Mouse (Mus musculus) right cerebral cortex, adult 18-20 months (tissue): Measurements from ENCODE around the gene Rpia.

Experiments used
- DNase-seq: peaks from one replicate; pipeline ENCODE4 v3.0.0; 2022; ENCODE audit warnings: mixed read lengths

Gene Rpia

GRCm38 (mm10) chr6:70804632-70805031 is 12.6 kb upstream of the Rpia start:
- no peak for DNase-seq

DNA sequence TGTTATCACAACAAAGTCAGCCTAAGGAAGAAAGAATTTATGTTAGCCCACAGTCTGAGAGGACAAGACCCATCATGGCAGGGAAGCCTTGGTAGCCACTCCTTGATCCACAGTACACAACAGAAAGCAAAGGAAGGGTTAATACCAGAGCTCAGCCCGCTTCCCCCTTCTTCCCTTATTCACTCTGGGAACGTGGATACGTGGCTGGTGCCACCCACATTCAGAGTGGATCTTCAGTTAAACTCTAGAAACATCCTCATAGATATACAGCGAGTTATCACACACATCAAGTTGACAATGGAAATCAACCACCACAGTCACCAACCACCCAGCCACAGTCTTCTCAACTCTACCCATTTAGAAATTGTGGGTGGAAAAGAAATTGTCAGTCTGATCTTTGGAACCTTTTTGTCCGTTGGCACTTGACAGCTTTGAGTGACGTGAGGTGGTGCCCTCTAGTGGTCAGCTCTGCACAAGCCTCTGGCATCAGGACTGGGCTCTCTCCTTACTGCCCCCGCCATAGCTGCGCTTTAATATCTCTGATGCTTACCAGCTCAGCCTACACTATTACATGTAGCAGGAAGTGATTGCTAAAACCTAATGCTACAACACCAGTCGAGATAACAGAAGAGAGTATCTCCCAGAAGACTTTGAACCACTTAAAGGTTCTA is 5.7 kb upstream of the Rpia start:
- DNase-seq: no peak

DNA sequence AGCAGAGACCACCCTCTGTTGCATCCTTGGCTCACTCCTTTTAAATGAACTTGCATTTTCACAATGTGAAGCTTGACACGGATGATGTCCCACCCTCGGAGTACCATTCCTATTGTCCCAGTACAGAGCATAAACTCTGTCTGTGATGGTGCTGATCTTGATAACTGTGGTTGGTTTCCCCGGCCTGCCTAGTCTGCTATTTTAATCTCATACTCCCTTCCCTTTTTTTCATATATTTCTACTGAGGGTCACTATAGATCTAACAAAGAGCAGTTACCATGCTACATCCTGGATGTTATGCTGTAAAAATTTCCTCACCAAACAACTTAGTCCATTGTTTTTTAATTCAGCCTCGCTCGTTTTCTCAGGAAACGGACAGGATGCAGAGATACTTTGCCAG is 4.9 kb upstream of the Rpia start:
- DNase-seq: no peak

GRCm38 (mm10) chr6:70792644-70793043 is 612 bp upstream of the Rpia start:
- DNase-seq: no peak

DNA sequence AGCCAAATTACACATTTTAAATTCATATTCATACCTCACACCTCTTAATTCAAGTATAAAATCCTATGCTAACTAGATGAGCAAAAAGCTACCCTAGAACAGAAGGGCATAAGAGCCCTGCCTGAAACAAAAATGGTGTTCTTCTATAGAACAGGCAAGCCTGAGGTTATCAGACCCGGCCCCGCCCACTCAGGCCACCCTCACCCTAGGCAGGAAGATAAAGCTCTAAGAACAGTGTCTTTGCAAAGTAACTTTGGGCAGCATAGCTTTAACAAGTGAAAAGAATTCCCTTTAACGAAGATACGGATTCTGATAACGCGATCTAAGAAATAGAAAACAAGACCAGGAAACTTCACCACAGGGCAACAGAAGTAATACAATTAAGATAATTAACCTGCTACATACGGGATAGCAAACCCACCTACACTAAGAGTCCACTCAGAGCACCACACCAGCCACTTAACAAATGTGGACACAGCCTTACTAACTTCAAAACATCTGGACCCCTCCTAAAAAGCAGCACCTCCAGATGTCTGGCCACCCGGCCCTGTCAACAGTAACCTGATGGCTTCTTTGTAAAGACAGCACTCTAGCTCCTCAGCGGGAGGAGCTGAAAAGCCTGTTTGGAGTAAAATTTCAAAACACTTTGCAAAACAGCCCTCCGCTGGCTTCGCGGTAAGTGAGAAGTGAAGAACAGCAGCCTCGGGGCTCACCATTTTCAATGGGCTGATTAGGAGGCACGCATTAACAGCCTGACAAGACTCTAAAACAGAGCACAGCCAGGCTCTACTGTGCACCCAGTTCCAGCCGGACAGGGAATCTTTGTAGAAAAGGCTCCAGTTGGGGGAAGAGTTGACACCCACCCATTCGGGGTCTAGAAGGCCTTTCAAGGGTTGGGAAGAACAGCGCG is 925 bp downstream of the Rpia start:
- no peak for DNase-seq

GRCm38 (mm10) chr6:70790034-70790650 is 1.9 kb downstream of the Rpia start:
- DNase-seq: no peak

GRCm38 (mm10) chr6:70789134-70789533 is 2.9 kb downstream of the Rpia start:
- DNase-seq: no peak

GRCm38 (mm10) chr6:70787524-70787923 is 4.5 kb downstream of the Rpia start:
- DNase-seq: no peak

- DNase-seq: no peak
Measured at GRCm38 (mm10) chr6:70785852-70786251, 6.2 kb downstream of the Rpia start.

DNA sequence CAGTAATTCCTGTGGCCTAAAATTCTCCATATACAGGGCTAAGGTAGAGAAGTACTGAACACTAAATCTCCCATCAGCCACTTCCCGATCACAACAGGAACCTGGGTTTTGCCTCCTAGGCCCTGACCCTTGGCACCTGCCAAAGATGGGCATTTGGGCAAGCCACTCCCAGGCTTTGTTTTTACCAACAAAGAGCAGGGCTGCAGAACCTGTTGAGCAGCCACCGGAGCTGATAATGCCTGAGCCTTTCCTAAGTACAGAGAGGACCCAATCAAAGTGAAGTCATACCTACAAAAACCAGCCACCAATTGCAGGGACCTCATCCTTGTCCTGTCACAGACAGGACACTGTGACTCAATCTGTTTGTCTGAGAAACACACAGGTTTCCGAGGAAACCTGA is 7.2 kb downstream of the Rpia start:
- DNase-seq: no peak

DNA sequence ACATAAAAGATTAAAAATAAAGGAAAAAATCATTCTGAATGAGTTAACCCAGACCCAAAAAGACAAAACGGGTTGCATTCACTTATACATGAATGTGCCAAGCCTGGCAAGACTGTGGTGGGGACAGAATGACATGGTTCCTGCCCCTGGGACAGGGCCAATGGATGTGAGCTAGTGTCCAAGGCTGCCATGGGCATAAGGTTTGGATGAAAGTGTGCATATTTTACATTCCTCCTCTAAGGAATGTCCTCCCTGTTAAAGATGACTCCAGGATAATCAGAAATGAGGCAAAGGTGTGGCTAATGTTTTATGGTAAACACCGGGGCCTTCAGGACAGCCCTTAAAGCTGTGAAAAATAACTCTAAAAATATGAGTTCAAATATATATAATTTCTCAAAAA is 10.7 kb downstream of the Rpia start:
- DNase-seq: no peak

GRCm38 (mm10) chr6:70774372-70774771 is 17.7 kb downstream of the Rpia start:
- DNase-seq: no peak

GRCm38 (mm10) chr6:70773769-70774168 is 18.3 kb downstream of the Rpia start:
- no peak for DNase-seq

GRCm38 (mm10) chr6:70768769-70769168 is 23.3 kb downstream of the Rpia start:
- DNase-seq: peak; percentile 72

GRCm38 (mm10) chr6:70765076-70765475 is 27.0 kb downstream of the Rpia start:
- no peak for DNase-seq

- no peak for DNase-seq
Measured at GRCm38 (mm10) chr6:70764551-70764950, 27.5 kb downstream of the Rpia start.

GRCm38 (mm10) chr6:70763881-70764280 is 28.2 kb downstream of the Rpia start:
- no peak for DNase-seq

DNA sequence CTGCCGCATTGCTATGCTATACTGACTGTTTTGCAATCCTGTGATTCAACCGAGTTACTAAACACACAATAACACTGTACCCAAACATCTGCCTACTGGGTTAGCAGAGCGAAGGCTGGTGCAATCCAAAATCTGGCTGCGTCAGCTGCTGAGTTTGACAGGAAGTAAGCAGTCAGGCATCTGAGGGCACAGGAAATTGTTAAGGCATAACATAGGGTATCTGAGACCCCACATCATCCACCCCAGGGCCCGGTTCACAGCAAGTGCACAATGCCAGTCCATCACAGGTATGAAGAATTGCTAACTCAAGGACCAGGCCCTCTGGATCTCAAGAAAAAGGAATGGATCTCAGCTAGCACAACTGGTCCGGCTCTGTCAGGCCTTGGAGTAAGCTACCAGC is 29.4 kb downstream of the Rpia start:
- DNase-seq: no peak

DNA sequence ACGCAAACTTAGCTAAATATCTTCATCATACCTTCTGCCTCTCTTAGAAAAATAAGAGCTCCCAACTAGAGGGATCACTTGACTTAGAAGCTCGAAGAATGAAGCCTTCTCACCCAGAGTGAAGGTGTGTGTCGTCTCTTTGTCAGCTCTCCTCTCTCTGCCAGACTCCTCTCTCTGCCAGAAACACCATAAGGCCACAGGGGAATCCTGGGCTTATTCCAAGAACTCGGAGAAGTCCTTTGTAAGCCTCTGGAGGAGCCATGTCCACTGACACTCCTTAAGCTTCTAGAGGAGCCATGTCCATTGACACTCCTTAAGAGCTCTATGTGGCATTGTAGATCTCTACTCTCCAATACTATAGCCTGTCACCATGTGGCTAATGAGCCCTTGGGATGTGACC is 31.1 kb downstream of the Rpia start:
- no peak for DNase-seq

DNA sequence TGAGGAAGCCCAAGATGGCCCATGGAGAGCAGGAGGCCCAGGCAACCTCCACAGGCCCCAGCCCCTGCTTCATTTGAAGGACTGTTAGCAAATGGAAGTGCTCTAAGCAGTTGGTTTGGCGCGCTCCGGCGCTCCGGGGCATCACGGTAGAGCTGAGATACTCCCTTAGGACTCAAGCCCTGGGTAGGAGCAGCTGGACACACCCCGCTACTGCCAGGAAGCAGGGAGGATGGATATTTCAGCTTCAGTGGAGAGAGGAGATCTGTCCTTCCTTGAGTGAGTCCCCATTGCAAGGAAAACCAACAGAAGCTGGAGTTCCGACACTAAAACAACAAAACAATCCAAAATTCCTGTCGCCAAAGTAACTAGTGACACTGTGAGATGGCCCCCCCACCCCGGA is 37.2 kb downstream of the Rpia start:
- no peak for DNase-seq

DNA sequence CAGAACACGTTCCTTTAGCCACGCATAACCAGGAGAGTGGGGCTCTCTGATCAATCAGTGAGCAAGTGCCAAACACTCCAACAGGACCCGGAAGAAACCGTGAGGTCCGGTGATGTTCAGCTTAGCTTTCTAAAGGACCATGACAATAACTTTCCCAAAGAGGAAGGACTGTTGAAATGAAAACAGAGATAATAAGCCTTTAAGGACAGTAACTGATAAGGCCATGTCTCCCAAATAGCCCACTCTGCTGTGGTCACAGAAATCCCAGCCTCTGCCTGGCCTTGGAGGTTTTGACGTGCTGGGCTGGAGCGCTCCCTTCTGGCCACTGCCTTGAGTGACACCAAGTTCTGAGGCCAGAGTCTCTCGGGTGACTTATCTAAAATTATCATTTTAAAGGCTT is 39.7 kb downstream of the Rpia start:
- DNase-seq: no peak

- no peak for DNase-seq
Measured at GRCm38 (mm10) chr6:70751898-70752273, 40.1 kb downstream of the Rpia start.

DNA sequence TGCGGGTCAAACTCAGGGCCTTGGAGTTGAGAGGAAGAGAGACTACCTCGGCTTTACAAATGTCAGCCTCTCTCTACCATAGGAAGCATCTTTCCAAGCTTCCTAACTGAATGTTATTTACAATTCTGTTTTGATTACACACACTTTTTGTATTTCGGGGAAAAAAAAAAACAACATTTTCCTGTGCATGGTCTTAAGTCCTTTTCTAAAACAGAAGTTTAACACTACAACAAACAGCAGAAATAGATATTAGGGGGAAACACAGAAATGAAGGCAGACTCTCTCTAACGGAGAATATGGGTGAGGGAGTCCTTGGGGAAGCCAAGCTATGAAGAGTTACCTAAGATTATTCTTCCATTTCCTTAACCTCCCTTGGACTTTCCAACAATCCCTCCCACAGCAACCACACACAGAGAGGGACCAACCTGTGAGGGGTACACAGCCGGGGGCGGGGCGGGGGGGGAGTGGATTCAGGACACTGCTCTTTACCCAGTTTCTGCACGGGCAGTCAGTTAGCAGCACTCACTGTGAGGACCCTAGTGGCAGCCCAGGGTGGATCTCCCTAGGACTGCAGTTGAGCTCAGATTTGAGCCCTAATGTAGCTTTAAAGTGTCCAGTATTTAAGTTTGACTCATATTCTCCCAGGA is 40.7 kb downstream of the Rpia start:
- no peak for DNase-seq
